Comparison of ENCODE assay signal across 16 mouse cellular contexts in the genomic region with DNA sequence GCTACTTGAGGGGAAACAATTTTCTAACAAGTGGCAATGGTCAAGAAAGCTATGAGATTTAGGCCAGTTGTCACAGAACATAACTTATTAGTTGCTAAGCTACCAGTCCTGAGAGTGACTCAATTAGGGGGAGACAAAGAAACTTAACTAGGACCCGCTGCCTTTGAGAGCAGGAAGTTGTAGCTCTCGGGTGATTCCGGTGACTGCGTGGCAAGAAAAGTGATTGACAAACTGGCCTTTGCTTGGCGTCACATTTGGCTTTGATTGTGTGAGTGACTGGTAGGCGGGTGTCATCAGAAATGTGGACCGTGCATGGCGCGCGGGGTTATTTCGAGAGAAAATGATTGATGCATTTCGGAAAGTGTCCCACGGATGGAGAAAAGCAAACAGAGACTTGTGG. TPM values are rescaled to one million over a fixed set of nuclear protein-coding genes. Genes with fewer than 3 reads are reported as not detected.
DNase-seq lines count a peak whose midpoint lies in the region; ATAC-seq and TF ChIP-seq lines count a peak whose summit lies in the region.
"Had no signal": no experiment of that assay in that cellular context is flagged by ENCODE, and none has a peak within 500 bp of the region (broad histone marks: within the 10 kb centered on the region; RNA-seq: fewer than 3 reads in every experiment).

No protein-coding gene starts in this region.

- no peak for DNase-seq in lung, adult 2 months
- peak; percentile 61 for DNase-seq in retina, embryonic 14.5 days (ENCODE audit: low spot score)
- no peak for DNase-seq in left cerebral cortex, postnatal 4 days
- DNase-seq in testis, postnatal 14 days (ENCODE audit: low spot score), result no peak
- DNase-seq: adrenal gland, postnatal 14 days; cerebellum, postnatal 36 days; heart, adult 2 months; liver, embryonic 13.5 days; thymus, postnatal 14 days had no signal

- WGBS in heart, embryonic 16.5 days, result 47% methylated on average over 13 of the region's 13 CpGs
- 47% methylated on average over 13 of the region's 13 CpGs for WGBS in heart, embryonic 12.5 days
- WGBS in lung, embryonic 16.5 days, result 15% methylated on average over 13 of the region's 13 CpGs
- 12% methylated on average over 13 of the region's 13 CpGs for WGBS in lung, adult 2 months
- 10% methylated on average over 13 of the region's 13 CpGs for WGBS in limb, embryonic 12.5 days

- intact Hi-C loops in left cerebral cortex, postnatal 4 days (cut with DNase I), result loop anchor here (10.0 kb wide), 1 partner anchor 545 kb away; no protein-coding TSS in a partner anchor

- H3K4me2 ChIP-seq in heart, embryonic 16.5 days (ENCODE audit: low read depth, low read length), result peak overlapping the region; percentile 10
- no peak overlapping the region for H3K4me2 ChIP-seq in heart, embryonic 12.5 days
- H3K4me2 ChIP-seq in lung, embryonic 16.5 days (ENCODE audit: low read depth, low read length), result peak overlapping the region; percentile 26; the same call in 1 of the 2 replicates
- H3K4me2 ChIP-seq in limb, embryonic 12.5 days, result peak overlapping the region; percentile 43
- H3K4me2 ChIP-seq: liver, embryonic 13.5 days had no signal

- no peaks in the 10 kb centered on the region for H3K27me3 ChIP-seq in heart, embryonic 16.5 days (ENCODE audit: control insufficient read depth, insufficient read depth, low read length)
- 0 out of 2 replicates have a peak, but pooled peaks cover 7% of the 10 kb centered on the region for H3K27me3 ChIP-seq in heart, embryonic 12.5 days (replicated peaks)
- no peaks in the 10 kb centered on the region for H3K27me3 ChIP-seq in lung, embryonic 16.5 days (ENCODE audit: control insufficient read depth, insufficient read depth, low read depth, low read length)
- no peaks in the 10 kb centered on the region for H3K27me3 ChIP-seq in limb, embryonic 12.5 days
- H3K27me3 ChIP-seq: liver, embryonic 13.5 days had no signal

- no peak overlapping the region for H3K9ac ChIP-seq in heart, embryonic 16.5 days (ENCODE audit: low read length)
- no peak overlapping the region for H3K9ac ChIP-seq in heart, embryonic 12.5 days
- 0 out of 2 replicates have a peak overlapping the region, but pooled peaks have one; percentile 5 for H3K9ac ChIP-seq in lung, embryonic 16.5 days (ENCODE audit: low read length)
- H3K9ac ChIP-seq in limb, embryonic 12.5 days (replicated peaks), result no peak overlapping the region
- H3K9ac ChIP-seq: liver, embryonic 13.5 days had no signal

- no peak for ATAC-seq in heart, embryonic 16.5 days (replicated peaks; ENCODE audit: extremely low read depth, insufficient read depth, low FRiP score)
- no peak for ATAC-seq in heart, embryonic 12.5 days (ENCODE audit: insufficient number of reproducible peaks, low FRiP score)
- no peak for ATAC-seq in lung, embryonic 16.5 days (ENCODE audit: low read depth)
- ATAC-seq in limb, embryonic 12.5 days (ENCODE audit: insufficient number of reproducible peaks, insufficient read depth, low FRiP score, low TSS enrichment, low read depth), result no peak

- H3K9me3 ChIP-seq in heart, embryonic 16.5 days (replicated peaks; ENCODE audit: control insufficient read depth, low read length), result no peaks in the 10 kb centered on the region
- no peaks in the 10 kb centered on the region for H3K9me3 ChIP-seq in heart, embryonic 12.5 days (replicated peaks)
- no peaks in the 10 kb centered on the region for H3K9me3 ChIP-seq in lung, embryonic 16.5 days (ENCODE audit: control insufficient read depth, low read length)
- no peaks in the 10 kb centered on the region for H3K9me3 ChIP-seq in limb, embryonic 12.5 days
- H3K9me3 ChIP-seq: liver, embryonic 13.5 days had no signal

- no peaks in the 10 kb centered on the region for H3K36me3 ChIP-seq in heart, embryonic 16.5 days (ENCODE audit: control insufficient read depth, insufficient read depth)
- H3K36me3 ChIP-seq in heart, embryonic 12.5 days, result no peaks in the 10 kb centered on the region
- no peaks in the 10 kb centered on the region for H3K36me3 ChIP-seq in lung, embryonic 16.5 days (ENCODE audit: control insufficient read depth, insufficient read depth, low read length)
- H3K36me3 ChIP-seq in limb, embryonic 12.5 days, result no peaks in the 10 kb centered on the region
- H3K36me3 ChIP-seq: liver, embryonic 13.5 days had no signal

- H3K4me3 ChIP-seq in heart, embryonic 16.5 days (ENCODE audit: low read length), result no peak overlapping the region
- no peak overlapping the region for H3K4me3 ChIP-seq in heart, embryonic 12.5 days
- no peak overlapping the region for H3K4me3 ChIP-seq in lung, embryonic 16.5 days (ENCODE audit: low read length)
- H3K4me3 ChIP-seq in lung, adult 2 months (replicated peaks; ENCODE audit: extremely low read depth, low read depth, low read length), result no peak overlapping the region
- no peak overlapping the region for H3K4me3 ChIP-seq in limb, embryonic 12.5 days (replicated peaks)
- H3K4me3 ChIP-seq: heart, adult 2 months; left cerebral cortex, adult 2 months; liver, embryonic 13.5 days; myocyte had no signal

- no peak for TF ChIP-seq POLR2A in lung, adult 2 months (IDR thresholded peaks at IDR 0.05; ENCODE audit: borderline replicate concordance, extremely low read depth, low read depth, low read length)

- H3K4me1 ChIP-seq in heart, embryonic 16.5 days (ENCODE audit: control insufficient read depth, insufficient read depth, low read length), result no peaks in the 10 kb centered on the region
- peaks cover 16% of the 10 kb centered on the region for H3K4me1 ChIP-seq in heart, embryonic 12.5 days (replicated peaks)
- peaks cover 29% of the 10 kb centered on the region for H3K4me1 ChIP-seq in lung, embryonic 16.5 days (replicated peaks; ENCODE audit: control insufficient read depth, insufficient read depth, low read length)
- H3K4me1 ChIP-seq in lung, adult 2 months (ENCODE audit: control insufficient read depth, insufficient read depth, low read length), result no peaks in the 10 kb centered on the region; the same call in 1 of the 2 replicates
- H3K4me1 ChIP-seq in limb, embryonic 12.5 days (replicated peaks), result peaks cover 43% of the 10 kb centered on the region
- H3K4me1 ChIP-seq: liver, embryonic 13.5 days had no signal

- no peak for TF ChIP-seq CTCF in lung, adult 2 months (IDR thresholded peaks at IDR 0.05; ENCODE audit: insufficient read depth, low read length)

- no peak overlapping the region for H3K27ac ChIP-seq in heart, embryonic 16.5 days (ENCODE audit: low read length)
- H3K27ac ChIP-seq in heart, embryonic 12.5 days (ENCODE audit: poor library complexity, severe bottlenecking), result no peak overlapping the region
- no peak overlapping the region for H3K27ac ChIP-seq in lung, embryonic 16.5 days (ENCODE audit: low read length)
- H3K27ac ChIP-seq in limb, embryonic 12.5 days, result no peak overlapping the region
- H3K27ac ChIP-seq: heart, adult 2 months; left cerebral cortex, adult 2 months; liver, embryonic 13.5 days had no signal

RNA-seq across cellular contexts. Expression of gene Gm11011, which starts 22.4 kb away (rescaled TPM):
- not detected in 2 replicates for polyA plus RNA-seq in heart, embryonic 16.5 days (2015; fragmentation: Nextera tagmentation; extraction: Ambion mirVana)
- not detected in 2 replicates for polyA plus RNA-seq in heart, embryonic 12.5 days (2016; fragmentation: Nextera tagmentation; extraction: Ambion mirVana)
- polyA plus RNA-seq in lung, embryonic 16.5 days (2015; fragmentation: Nextera tagmentation; extraction: Ambion mirVana), result not detected in 2 replicates
- polyA plus RNA-seq in lung, adult 2 months (2012; rRNA removed), result not detected in 2 replicates
- polyA plus RNA-seq in limb, embryonic 12.5 days (2016; fragmentation: Nextera tagmentation; extraction: Ambion mirVana), result not detected in 2 replicates
- not detected for total RNA-seq in left cerebral cortex, postnatal 4 days (2021)
- total RNA-seq: adrenal gland, postnatal 14 days; heart, adult 2 months; left cerebral cortex, adult 2 months had no signal
- polyA plus RNA-seq: frontal cortex, adult 2 months; heart, adult 2 months; liver, embryonic 13.5 days; myocyte had no signal

RNA-seq across cellular contexts. Expression of gene Tshz2, which starts 22.9 kb away (rescaled TPM):
- 3.2 and 3.6 TPM in 2 replicates for polyA plus RNA-seq in heart, embryonic 16.5 days (2015; fragmentation: Nextera tagmentation; extraction: Ambion mirVana)
- 5.6 and 5.8 TPM in 2 replicates for polyA plus RNA-seq in heart, embryonic 12.5 days (2016; fragmentation: Nextera tagmentation; extraction: Ambion mirVana)
- polyA plus RNA-seq in lung, embryonic 16.5 days (2015; fragmentation: Nextera tagmentation; extraction: Ambion mirVana), result 6.7 and 7.2 TPM in 2 replicates
- polyA plus RNA-seq in lung, adult 2 months (2012; rRNA removed), result 6.2 and 8.4 TPM in 2 replicates
- 10.9 and 12.0 TPM in 2 replicates for polyA plus RNA-seq in limb, embryonic 12.5 days (2016; fragmentation: Nextera tagmentation; extraction: Ambion mirVana)
- 10 to 100 TPM; 29.9 to 52.3 TPM for total RNA-seq in left cerebral cortex, postnatal 4 days (2021)
- polyA plus RNA-seq: myocyte had no signal
